Mouse (Mus musculus): Measurements from ENCODE around the gene Ssr4.
"Not testable (repeated sequence)": the region's sequence is repeated elsewhere in the genome, so short reads cannot be mapped to it uniquely, and the experiment has no call there.

Gene Ssr4

GRCm38 (mm10) chrX:73786364-73787224, at the start of gene Ssr4, which contains the start of gene Idh3g:
Ssr4 (plus strand) TSS chrX:73787028.
Idh3g (minus strand) TSS chrX:73786897.
- peak; percentile 87 to 93 for DNase-seq (ENCODE audit: low spot score in 2 of 2)

- no peak for DNase-seq (ENCODE audit: low spot score in 2 of 2)
Measured at GRCm38 (mm10) chrX:73738155-73738554, 48.7 kb upstream of the Ssr4 start.

GRCm38 (mm10) chrX:73739151-73739550, 47.7 kb upstream of the Ssr4 start:
- no peak for DNase-seq (ENCODE audit: low spot score in 2 of 2)

GRCm38 (mm10) chrX:73739841-73740240, 47.0 kb upstream of the Ssr4 start:
- DNase-seq (ENCODE audit: low spot score in 2 of 2), result not testable (repeated sequence)

GRCm38 (mm10) chrX:73744774-73745481, 41.9 kb upstream of the Ssr4 start:
- DNase-seq (ENCODE audit: low spot score in 2 of 2), result no peak

GRCm38 (mm10) chrX:73748977-73749376, 37.9 kb upstream of the Ssr4 start:
- DNase-seq (ENCODE audit: low spot score in 2 of 2), result no peak

GRCm38 (mm10) chrX:73756334-73757140, 30.3 kb upstream of the Ssr4 start, which contains the start of gene Plxnb3:
Plxnb3 (plus strand) TSS chrX:73757090.
- no peak for DNase-seq (ENCODE audit: low spot score in 2 of 2)

GRCm38 (mm10) chrX:73758611-73759290, 28.1 kb upstream of the Ssr4 start:
- no peak for DNase-seq (ENCODE audit: low spot score in 2 of 2)

GRCm38 (mm10) chrX:73765311-73765710, 21.5 kb upstream of the Ssr4 start:
- no peak for DNase-seq (ENCODE audit: low spot score in 2 of 2)

- no peak for DNase-seq (ENCODE audit: low spot score in 2 of 2)
Measured at GRCm38 (mm10) chrX:73767267-73767666, 19.6 kb upstream of the Ssr4 start.

GRCm38 (mm10) chrX:73774168-73774760, 12.6 kb upstream of the Ssr4 start, which contains the start of gene Srpk3:
Srpk3 (plus strand) TSS chrX:73774405.
- DNase-seq (ENCODE audit: low spot score in 2 of 2), result peak in 1 of 2 experiments; percentile 41

GRCm38 (mm10) chrX:73774802-73775483, 11.9 kb upstream of the Ssr4 start:
- DNase-seq (ENCODE audit: low spot score in 2 of 2), result no peak

- no peak for DNase-seq (ENCODE audit: low spot score in 2 of 2)
Measured at GRCm38 (mm10) chrX:73782227-73782626, 4.6 kb upstream of the Ssr4 start.

GRCm38 (mm10) chrX:73785666-73786065, 1.2 kb upstream of the Ssr4 start:
- no peak for DNase-seq (ENCODE audit: low spot score in 2 of 2)

GRCm38 (mm10) chrX:73787225-73787558, 364 bp downstream of the Ssr4 start:
- DNase-seq (ENCODE audit: low spot score in 2 of 2), result no peak

- DNase-seq (ENCODE audit: low spot score in 2 of 2), result no peak
Measured at GRCm38 (mm10) chrX:73788501-73788900, 1.7 kb downstream of the Ssr4 start.

GRCm38 (mm10) chrX:73793039-73793438, 6.2 kb downstream of the Ssr4 start:
- DNase-seq (ENCODE audit: low spot score in 2 of 2), result no peak

GRCm38 (mm10) chrX:73793505-73793904, 6.7 kb downstream of the Ssr4 start:
- DNase-seq (ENCODE audit: low spot score in 2 of 2), result no peak

- DNase-seq (ENCODE audit: low spot score in 2 of 2), result no peak
Measured at GRCm38 (mm10) chrX:73797511-73797910, 10.7 kb downstream of the Ssr4 start.

GRCm38 (mm10) chrX:73798502-73798901, 11.7 kb downstream of the Ssr4 start:
- DNase-seq (ENCODE audit: low spot score in 2 of 2), result peak in 1 of 2 experiments; percentile 33

Measured in right cerebral cortex, postnatal 36 days (tissue).